Mouse (Mus musculus): ENCODE data around the gene Htr2b. TPM values are rescaled to one million over a fixed set of nuclear protein-coding genes. Genes with fewer than 3 reads are reported as not detected.

Htr2b gene
- polyA plus RNA-seq, 1 experiment from 2014 or later = 0.44 TPM

GRCm38 (mm10) chr1:86058856-86059769 is 52.7 kb downstream of the Htr2b start:
- peak overlapping the region; percentile 16; the same call in 1 of the 2 replicates for H3K9ac ChIP-seq
- peak overlapping the region; percentile 47 for H3K4me2 ChIP-seq (replicated peaks)
- H3K4me1 ChIP-seq (replicated peaks; ENCODE audit: control insufficient read depth, insufficient read depth, low read length) = 0 out of 2 replicates have a peak, but pooled peaks cover 4% of the 10 kb centered on the region
- no peaks in the 10 kb centered on the region for H3K36me3 ChIP-seq (replicated peaks; ENCODE audit: control insufficient read depth, insufficient read depth)
- ATAC-seq (ENCODE audit: low FRiP score) (peak; percentile 85), DNase-seq (ENCODE audit: low spot score) (peak; percentile 93)
- 0 out of 2 replicates have a peak overlapping the region, but pooled peaks have one; percentile 33 for H3K27ac ChIP-seq
- H3K27me3 ChIP-seq (ENCODE audit: control insufficient read depth, insufficient read depth, low read length) = no peaks in the 10 kb centered on the region
- 8% methylated on average over 21 of the region's 21 CpGs for WGBS
- peak overlapping the region; percentile 23 for H3K4me3 ChIP-seq (replicated peaks; ENCODE audit: low read length)
- H3K9me3 ChIP-seq (ENCODE audit: control insufficient read depth, low read length) = no peaks in the 10 kb centered on the region

- no peaks in the 10 kb centered on the region for H3K27me3 ChIP-seq (ENCODE audit: control insufficient read depth, insufficient read depth, low read length)
- ATAC-seq (ENCODE audit: low FRiP score) (no peak), DNase-seq (ENCODE audit: low spot score) (no peak)
- no peaks in the 10 kb centered on the region for H3K36me3 ChIP-seq (replicated peaks; ENCODE audit: control insufficient read depth, insufficient read depth)
- no peaks in the 10 kb centered on the region for H3K9me3 ChIP-seq (ENCODE audit: control insufficient read depth, low read length)
- no peak overlapping the region for H3K27ac ChIP-seq
- H3K4me1 ChIP-seq (replicated peaks; ENCODE audit: control insufficient read depth, insufficient read depth, low read length) = 0 out of 2 replicates have a peak, but pooled peaks cover 4% of the 10 kb centered on the region
- 91% methylated on average over 4 of the region's 4 CpGs for WGBS
- H3K4me3 ChIP-seq (replicated peaks; ENCODE audit: low read length) = no peak overlapping the region
- no peak overlapping the region for H3K9ac ChIP-seq
- H3K4me2 ChIP-seq (replicated peaks) = no peak overlapping the region
Measured at GRCm38 (mm10) chr1:86056284-86056683, 55.5 kb downstream of the Htr2b start.

GRCm38 (mm10) chr1:86054943-86055342 is 56.8 kb downstream of the Htr2b start:
- H3K27me3 ChIP-seq (ENCODE audit: control insufficient read depth, insufficient read depth, low read length) = no peaks in the 10 kb centered on the region
- H3K27ac ChIP-seq = no peak overlapping the region
- no peak overlapping the region for H3K9ac ChIP-seq
- no peak overlapping the region for H3K4me2 ChIP-seq (replicated peaks)
- WGBS = 53% methylated on average over 3 of the region's 3 CpGs
- ATAC-seq (ENCODE audit: low FRiP score) (no peak), DNase-seq (ENCODE audit: low spot score) (no peak)
- H3K4me1 ChIP-seq (replicated peaks; ENCODE audit: control insufficient read depth, insufficient read depth, low read length) = 0 out of 2 replicates have a peak, but pooled peaks cover 4% of the 10 kb centered on the region
- no peaks in the 10 kb centered on the region for H3K36me3 ChIP-seq (replicated peaks; ENCODE audit: control insufficient read depth, insufficient read depth)
- no peak overlapping the region for H3K4me3 ChIP-seq (replicated peaks; ENCODE audit: low read length)
- no peaks in the 10 kb centered on the region for H3K9me3 ChIP-seq (ENCODE audit: control insufficient read depth, low read length)

- DNase-seq (ENCODE audit: low spot score) (peak; percentile 81), ATAC-seq (ENCODE audit: low FRiP score) (peak; percentile 86)
- no peaks in the 10 kb centered on the region for H3K36me3 ChIP-seq (replicated peaks; ENCODE audit: control insufficient read depth, insufficient read depth)
- peak overlapping the region; percentile 66; the same call in 1 of the 2 replicates for H3K27ac ChIP-seq
- no peaks in the 10 kb centered on the region for H3K4me1 ChIP-seq (replicated peaks; ENCODE audit: control insufficient read depth, insufficient read depth, low read length)
- H3K9me3 ChIP-seq (ENCODE audit: control insufficient read depth, low read length) = no peaks in the 10 kb centered on the region
- H3K4me3 ChIP-seq (replicated peaks; ENCODE audit: low read length) = no peak overlapping the region
- 72% methylated on average over 12 of the region's 12 CpGs for WGBS
- H3K27me3 ChIP-seq (ENCODE audit: control insufficient read depth, insufficient read depth, low read length) = peaks cover 6% of the 10 kb centered on the region; the same call in 1 of the 2 replicates
- H3K4me2 ChIP-seq (replicated peaks) = 0 out of 2 replicates have a peak overlapping the region, but pooled peaks have one; percentile 4
- H3K9ac ChIP-seq = no peak overlapping the region
Measured at GRCm38 (mm10) chr1:86053198-86053921, 58.4 kb downstream of the Htr2b start.

Other genes starting within 250 kb of the Htr2b start
- 124 and 127 TPM in 2 replicates for gene Itm2c, start 217.7 kb downstream of the Htr2b start, polyA plus RNA-seq (2014; fragmentation: Nextera tagmentation; extraction: Ambion mirVana)
- 4.8 and 7.5 TPM in 2 replicates for gene 4933407L21Rik, start 183.5 kb downstream of the Htr2b start, polyA plus RNA-seq (2014; fragmentation: Nextera tagmentation; extraction: Ambion mirVana)
- 0.09 and 0.13 TPM in 2 replicates for gene Gpr55, start 151.0 kb downstream of the Htr2b start, polyA plus RNA-seq (2014; fragmentation: Nextera tagmentation; extraction: Ambion mirVana)
- 0.31 TPM in 2 replicates for gene Spata3, start 95.2 kb downstream of the Htr2b start, polyA plus RNA-seq (2014; fragmentation: Nextera tagmentation; extraction: Ambion mirVana)
- gene 2810459M11Rik, start 66.1 kb downstream of the Htr2b start, polyA plus RNA-seq (2014; fragmentation: Nextera tagmentation; extraction: Ambion mirVana) = 8.6 and 12.7 TPM in 2 replicates
- 194 and 211 TPM in 2 replicates for gene Psmd1, start 47.6 kb downstream of the Htr2b start, polyA plus RNA-seq (2014; fragmentation: Nextera tagmentation; extraction: Ambion mirVana)
- 0.46 and 0.90 TPM in 2 replicates for gene Gm21972, start 21.7 kb upstream of the Htr2b start, polyA plus RNA-seq (2014; fragmentation: Nextera tagmentation; extraction: Ambion mirVana)
- 32.3 and 33.0 TPM in 2 replicates for gene Armc9, start 42.8 kb upstream of the Htr2b start, polyA plus RNA-seq (2014; fragmentation: Nextera tagmentation; extraction: Ambion mirVana)
- 7.5 and 8.3 TPM in 2 replicates for gene B3gnt7, start 190.9 kb upstream of the Htr2b start, polyA plus RNA-seq (2014; fragmentation: Nextera tagmentation; extraction: Ambion mirVana)
- gene Ncl, start 247.4 kb upstream of the Htr2b start, polyA plus RNA-seq (2014; fragmentation: Nextera tagmentation; extraction: Ambion mirVana) = 144 and 145 TPM in 2 replicates